Mouse (Mus musculus) embryonic facial prominence, embryonic 15.5 days (tissue): ENCODE measurements around the gene Mdc1. TPM values are rescaled to one million over a fixed set of nuclear protein-coding genes. Genes with fewer than 3 reads are reported as not detected.

Experiments used
- ATAC-seq: fragments of 200-750 bp; cut with Nextera tagmentation; 2 replicates; pipeline ENCODE4 v1.8.0; 2017; ENCODE audit warnings: low read depth, moderate TSS enrichment; ENCODE audit not compliant: insufficient number of reproducible peaks, low FRiP score, low TSS enrichment
- H3K27ac ChIP-seq: fragments of 300-500 bp; sonication (generic); replicated peaks from 2 replicates; pipeline ENCODE4 v1.5.1; 2015; ENCODE audit warnings: mild to moderate bottlenecking, inconsistent platforms
- H3K27me3 ChIP-seq: fragments of 300-500 bp; sonication (generic); 2 replicates; pipeline ENCODE4 v1.6.1; 2015; ENCODE audit warnings: inconsistent platforms
- H3K36me3 ChIP-seq: fragments of 300-500 bp; sonication (generic); 2 replicates; pipeline ENCODE4 v1.6.1; 2015; ENCODE audit warnings: mild to moderate bottlenecking, inconsistent platforms
- H3K4me1 ChIP-seq: fragments of 300-500 bp; sonication (generic); 2 replicates; pipeline ENCODE4 v1.6.1; 2015; ENCODE audit warnings: inconsistent platforms
- H3K4me2 ChIP-seq: fragments of 300-500 bp; sonication (generic); replicated peaks from 2 replicates; pipeline ENCODE4 v1.6.1; 2015; ENCODE audit warnings: mild to moderate bottlenecking, inconsistent platforms
- H3K4me3 ChIP-seq: fragments of 300-500 bp; sonication (generic); replicated peaks from 2 replicates; pipeline ENCODE4 v1.5.1; 2015; ENCODE audit warnings: mild to moderate bottlenecking, inconsistent platforms
- H3K9ac ChIP-seq: fragments of 300-500 bp; sonication (generic); 2 replicates; pipeline ENCODE4 v1.6.1; 2015; ENCODE audit warnings: inconsistent platforms
- H3K9me3 ChIP-seq: fragments of 300-500 bp; sonication (generic); replicated peaks from 2 replicates; pipeline ENCODE4 v1.6.1; 2016; ENCODE audit warnings: inconsistent platforms
- WGBS: fragments of 180-500 bp; shearing (Covaris S2); methylation state at CpG from one replicate; pipeline ENCODE4 v1.1.7; 2015; 5-methylcytosine and 5-hydroxymethylcytosine counted together
- polyA plus RNA-seq: library from polyadenylated mRNA; unstranded; fragments of >200 nt; fragmentation: Nextera tagmentation; extraction: Ambion mirVana; gene quantifications from 2 replicates; pipeline ENCODE4 v1.2.1, GENCODE M21; 2015

Gene Mdc1
- polyA plus RNA-seq, 1 experiment from 2014 or later = 16.1 TPM

- Histone ChIP-seq H3K4me2 (peak within 1 kb of the TSS; percentile 94), H3K4me1 (peaks cover 33% of the 10 kb centered on the region), H3K4me3 (peak within 1 kb of the TSS; percentile 69), H3K36me3 (peaks cover 31% of the 10 kb centered on the region), H3K27me3 (no peaks in the 10 kb centered on the region), H3K9me3 (no peaks in the 10 kb centered on the region), H3K27ac (peak within 1 kb of the TSS; percentile 93), H3K9ac (peak within 1 kb of the TSS; percentile 72)
- peak; percentile 87 for ATAC-seq
- under 1% methylated on average over 47 of the region's 47 CpGs for WGBS
These were observed 18.1 kb upstream of the Mdc1 start, which contains the start of gene Flot1 for GRCm38 (mm10) chr17:35822964-35823937. Gene Flot1, plus strand, starts transcription at chr17:35823230.

- H3K4me2 ChIP-seq = peak overlapping the region; percentile 94
- no peak overlapping the region for H3K9ac ChIP-seq
- H3K9me3 ChIP-seq = no peaks in the 10 kb centered on the region
- ATAC-seq = no peak
- peak overlapping the region; percentile 69 for H3K4me3 ChIP-seq
- peaks cover 37% of the 10 kb centered on the region for H3K36me3 ChIP-seq
- peaks cover 33% of the 10 kb centered on the region for H3K4me1 ChIP-seq
- 46% methylated on average over 7 of the region's 7 CpGs for WGBS
- no peak overlapping the region; the same call in 1 of the 2 replicates for H3K27ac ChIP-seq
- no peaks in the 10 kb centered on the region for H3K27me3 ChIP-seq
These were observed 16.9 kb upstream of the Mdc1 start for GRCm38 (mm10) chr17:35824402-35824801.

- Histone ChIP-seq H3K36me3 (peaks cover 37% of the 10 kb centered on the region), H3K4me1 (peaks cover 41% of the 10 kb centered on the region), H3K4me2 (no peak overlapping the region), H3K27ac (no peak overlapping the region), H3K9me3 (no peaks in the 10 kb centered on the region), H3K9ac (no peak overlapping the region), H3K27me3 (no peaks in the 10 kb centered on the region), H3K4me3 (no peak overlapping the region)
- 88% methylated on average over 13 of the region's 13 CpGs for WGBS
- no peak for ATAC-seq
These were observed 16.0 kb upstream of the Mdc1 start for GRCm38 (mm10) chr17:35825109-35825850.

- Histone ChIP-seq H3K27me3 (no peaks in the 10 kb centered on the region), H3K4me2 (peak overlapping the region; percentile 37), H3K9ac (no peak overlapping the region)
These were observed 11.6 kb upstream of the Mdc1 start for GRCm38 (mm10) chr17:35829737-35830136.

GRCm38 (mm10) chr17:35832400-35833238 lies 8.7 kb upstream of the Mdc1 start:
- no peak overlapping the region for H3K4me2 ChIP-seq
- H3K27me3 ChIP-seq = no peaks in the 10 kb centered on the region
- H3K9me3 ChIP-seq = no peaks in the 10 kb centered on the region
- ATAC-seq = no peak
- H3K9ac ChIP-seq = no peak overlapping the region
- H3K27ac ChIP-seq = no peak overlapping the region; the same call in 1 of the 2 replicates
- 63% methylated on average over 8 of the region's 8 CpGs for WGBS
- peaks cover 37% of the 10 kb centered on the region for H3K4me1 ChIP-seq
- H3K36me3 ChIP-seq = peaks cover 67% of the 10 kb centered on the region
- no peak overlapping the region for H3K4me3 ChIP-seq

More at GRCm38 (mm10) chr17:35829737-35830136, 11.6 kb upstream of the Mdc1 start:
- 2% methylated on average over 21 of the region's 21 CpGs for WGBS
- peak; percentile 73 for ATAC-seq
- peaks cover 75% of the 10 kb centered on the region for H3K36me3 ChIP-seq
- 0 out of 2 replicates have a peak overlapping the region, but pooled peaks have one; percentile 36 for H3K27ac ChIP-seq
- H3K4me3 ChIP-seq = peak overlapping the region; percentile 16; the same call in 1 of the 2 replicates
- H3K4me1 ChIP-seq = peaks cover 19% of the 10 kb centered on the region
- no peaks in the 10 kb centered on the region for H3K9me3 ChIP-seq

GRCm38 (mm10) chr17:35833239-35833751 lies 8.0 kb upstream of the Mdc1 start:
- Histone ChIP-seq H3K9me3 (no peaks in the 10 kb centered on the region), H3K4me3 (no peak overlapping the region), H3K4me1 (peaks cover 37% of the 10 kb centered on the region), H3K27me3 (no peaks in the 10 kb centered on the region), H3K36me3 (peaks cover 61% of the 10 kb centered on the region), H3K4me2 (no peak overlapping the region), H3K27ac (peak overlapping the region; percentile 5; the same call in 1 of the 2 replicates), H3K9ac (no peak overlapping the region)
- WGBS = 21% methylated on average over 5 of the region's 5 CpGs
- no peak for ATAC-seq

- WGBS = 46% methylated on average over 5 of the region's 5 CpGs
- no peak for ATAC-seq
- Histone ChIP-seq H3K4me1 (peaks cover 39% of the 10 kb centered on the region), H3K9ac (no peak overlapping the region), H3K4me3 (no peak overlapping the region), H3K36me3 (peaks cover 57% of the 10 kb centered on the region), H3K27ac (no peak overlapping the region), H3K9me3 (no peaks in the 10 kb centered on the region), H3K27me3 (no peaks in the 10 kb centered on the region), H3K4me2 (no peak overlapping the region)
These were observed 7.4 kb upstream of the Mdc1 start for GRCm38 (mm10) chr17:35833894-35834293.

- no peaks in the 10 kb centered on the region for H3K9me3 ChIP-seq
- peaks cover 56% of the 10 kb centered on the region for H3K36me3 ChIP-seq
- ATAC-seq = no peak
- H3K4me3 ChIP-seq = peak overlapping the region; percentile 81
- 0 out of 2 replicates have a peak overlapping the region, but pooled peaks have one; percentile 8 for H3K27ac ChIP-seq
- WGBS = 70% methylated on average over 26 of the region's 26 CpGs
- H3K4me2 ChIP-seq = peak overlapping the region; percentile 76
- no peaks in the 10 kb centered on the region for H3K27me3 ChIP-seq
- peaks cover 40% of the 10 kb centered on the region for H3K4me1 ChIP-seq
- H3K9ac ChIP-seq = peak overlapping the region; percentile 7; the same call in 1 of the 2 replicates
These were observed 6.5 kb upstream of the Mdc1 start for GRCm38 (mm10) chr17:35834696-35835422.

GRCm38 (mm10) chr17:35835424-35836140 lies 5.7 kb upstream of the Mdc1 start:
- Histone ChIP-seq H3K9me3 (no peaks in the 10 kb centered on the region), H3K9ac (0 out of 2 replicates have a peak overlapping the region, but pooled peaks have one; percentile 7), H3K27me3 (no peaks in the 10 kb centered on the region), H3K4me1 (peaks cover 34% of the 10 kb centered on the region), H3K4me2 (peak overlapping the region; percentile 76), H3K4me3 (peak overlapping the region; percentile 81), H3K27ac (peak overlapping the region; percentile 94), H3K36me3 (peaks cover 54% of the 10 kb centered on the region)
- no peak for ATAC-seq
- WGBS = 62% methylated on average over 26 of the region's 26 CpGs
